ENCODE assay signal across 10 mouse cellular contexts in genomic region chr13:43261287-43261686, GRCm38 (mm10). TPM values are rescaled to one million over a fixed set of nuclear protein-coding genes. Genes with fewer than 3 reads are reported as not detected.
A peak's percentile ranks its signal among the peaks of the same experiment; 100 is the strongest.
DNase-seq lines count a peak whose midpoint lies in the region; ATAC-seq and TF ChIP-seq lines count a peak whose summit lies in the region.
"Had no signal": no experiment of that assay in that cellular context is flagged by ENCODE, and none has a peak within 500 bp of the region (broad histone marks: within the 10 kb centered on the region; RNA-seq: fewer than 3 reads in every experiment).

No protein-coding gene starts in this region.

- H3K9ac ChIP-seq in heart, embryonic 12.5 days: no peak overlapping the region
- H3K9ac ChIP-seq: forebrain, embryonic 13.5 days had no signal

- peak; percentile 90 for ATAC-seq in heart, embryonic 12.5 days (ENCODE audit: insufficient number of reproducible peaks, low FRiP score)
- ATAC-seq in common myeloid progenitor, adult 5-6 weeks (replicated peaks; ENCODE audit: low read depth, poor library complexity, severe bottlenecking): peak; percentile 86
- ATAC-seq: forebrain, embryonic 13.5 days had no signal

- peaks cover 48% of the 10 kb centered on the region for H3K4me1 ChIP-seq in heart, embryonic 12.5 days (replicated peaks)
- H3K4me1 ChIP-seq in megakaryocyte, embryonic 14.5 days: peaks cover 91% of the 10 kb centered on the region

- H3ac ChIP-seq in C2C12 (ENCODE audit: control insufficient read depth, insufficient read length, low read depth): no peak overlapping the region

- no peak for TF ChIP-seq CTCF in C2C12 (IDR thresholded peaks at IDR 0.05; ENCODE audit: control insufficient read depth, insufficient read depth, insufficient read length)

- intact Hi-C loops in heart, postnatal 10 days (cut with DNase I): no loop called here

- no peaks in the 10 kb centered on the region for H3K36me3 ChIP-seq in heart, embryonic 12.5 days
- no peaks in the 10 kb centered on the region for H3K36me3 ChIP-seq in C2C12 (ENCODE audit: control insufficient read depth, insufficient read depth)
- peaks cover 69% of the 10 kb centered on the region for H3K36me3 ChIP-seq in megakaryocyte, embryonic 14.5 days (replicated peaks; ENCODE audit: low read length)

- no peak for DNase-seq in heart, postnatal 10 days
- no peak for DNase-seq in right cerebral cortex, postnatal 25 days
- no peak for DNase-seq in adrenal gland, adult (ENCODE audit: inconsistent age in 2 of 2, low spot score in 1 of 2)
- DNase-seq in urinary bladder, postnatal 36 days (ENCODE audit: low spot score in 2 of 2): no peak
- DNase-seq: kidney, postnatal 14 days had no signal

- H3K4me3 ChIP-seq in heart, embryonic 12.5 days: no peak overlapping the region
- no peak overlapping the region for H3K4me3 ChIP-seq in C2C12 (ENCODE audit: insufficient read depth, poor library complexity, severe bottlenecking)
- H3K4me3 ChIP-seq in megakaryocyte, embryonic 14.5 days (replicated peaks): peak overlapping the region; percentile 82
- H3K4me3 ChIP-seq: forebrain, embryonic 13.5 days had no signal

- no peaks in the 10 kb centered on the region for H3K27me3 ChIP-seq in heart, embryonic 12.5 days (replicated peaks)
- H3K27me3 ChIP-seq in C2C12 (ENCODE audit: control insufficient read depth, insufficient read depth, insufficient read length): no peaks in the 10 kb centered on the region
- H3K27me3 ChIP-seq in megakaryocyte, embryonic 14.5 days (replicated peaks): no peaks in the 10 kb centered on the region
- H3K27me3 ChIP-seq: forebrain, embryonic 13.5 days had no signal

- H3K4me2 ChIP-seq in heart, embryonic 12.5 days: no peak overlapping the region
- H3K4me2 ChIP-seq: forebrain, embryonic 13.5 days had no signal

- H3K9me3 ChIP-seq in heart, embryonic 12.5 days (replicated peaks): no peaks in the 10 kb centered on the region
- no peaks in the 10 kb centered on the region for H3K9me3 ChIP-seq in megakaryocyte, embryonic 14.5 days
- H3K9me3 ChIP-seq: forebrain, embryonic 13.5 days had no signal

- no peak overlapping the region for H3K27ac ChIP-seq in heart, embryonic 12.5 days (ENCODE audit: poor library complexity, severe bottlenecking)
- H3K27ac ChIP-seq: forebrain, embryonic 13.5 days had no signal

- H3K79me3 ChIP-seq in C2C12 (ENCODE audit: low read depth): peaks cover 19% of the 10 kb centered on the region

- WGBS in heart, embryonic 12.5 days: 65% methylated on average over 3 of the region's 3 CpGs

- H3K79me2 ChIP-seq in C2C12 (ENCODE audit: control insufficient read depth, insufficient read depth): peaks cover 79% of the 10 kb centered on the region

TF ChIP-seq in C2C12, 6 proteins besides CTCF, POLR2A, EP300 and RAD21:
- TF ChIP-seq FOSL1 (IDR thresholded peaks at IDR 0.05; ENCODE audit: insufficient read depth, low read length, poor library complexity, severe bottlenecking): no peak
- TF ChIP-seq USF1 (IDR thresholded peaks at IDR 0.05; ENCODE audit: low read depth): peak; percentile 52

RNA-seq across cellular contexts. Expression of gene Gfod1, which starts 42.7 kb away (rescaled TPM):
- 0.98 and 1.0 TPM in 2 replicates for polyA plus RNA-seq in heart, embryonic 12.5 days (2016; fragmentation: Nextera tagmentation; extraction: Ambion mirVana)
- total RNA-seq in heart, postnatal 10 days (2021): 10 to 100 TPM; 28.8 to 34.0 TPM
- polyA plus RNA-seq in C2C12 (2012; fragmentation: generic; extraction: Trizol): 10.3 TPM
- total RNA-seq in common myeloid progenitor, adult 5-6 weeks (2017): 7.4 and 11.2 TPM in 2 replicates
- polyA plus RNA-seq in megakaryocyte, embryonic 14.5 days (2012; ENCODE audit: insufficient read depth, low replicate concordance): 5.5 and 23.4 TPM in 2 replicates
